Mouse (Mus musculus): ENCODE results near the gene Npr1.

Gene Npr1

DNA sequence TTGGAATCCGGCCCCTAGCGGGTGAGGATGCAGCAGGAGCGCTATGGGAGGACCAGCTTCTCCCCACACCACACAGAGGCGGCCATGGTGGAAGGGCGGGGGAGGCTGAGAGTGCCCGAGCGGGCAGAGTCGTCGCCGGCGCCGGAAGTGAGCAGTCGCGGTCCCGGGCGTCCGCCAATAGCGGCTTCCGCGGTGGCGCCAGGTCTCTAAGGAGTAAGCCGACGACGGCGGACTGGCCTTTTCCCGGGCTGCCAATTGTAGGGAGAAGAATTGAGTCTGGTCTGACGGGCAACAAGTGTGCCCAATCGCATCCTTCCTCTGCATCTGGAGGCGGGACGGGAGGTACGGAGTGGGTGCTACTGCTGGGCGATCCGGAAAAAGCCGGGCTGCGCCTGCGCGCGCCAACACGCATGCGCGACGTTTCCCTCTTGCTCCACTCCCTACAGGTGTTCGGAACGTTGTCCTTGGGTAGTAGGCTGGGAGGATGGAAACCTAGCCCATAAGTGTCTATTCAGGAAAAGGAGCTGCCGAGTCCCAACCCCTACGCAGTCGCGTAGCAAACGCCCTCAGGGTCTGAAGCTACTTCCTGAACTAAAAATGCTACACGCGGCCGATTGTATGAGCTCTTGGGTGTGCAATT lies 32.2 kb downstream of the Npr1 start, which contains the start of gene Ints3:
TSS of gene Ints3 (minus strand) at position 242 of the 640 bp plus-strand sequence.
- peak; percentile 100 for DNase-seq

DNA sequence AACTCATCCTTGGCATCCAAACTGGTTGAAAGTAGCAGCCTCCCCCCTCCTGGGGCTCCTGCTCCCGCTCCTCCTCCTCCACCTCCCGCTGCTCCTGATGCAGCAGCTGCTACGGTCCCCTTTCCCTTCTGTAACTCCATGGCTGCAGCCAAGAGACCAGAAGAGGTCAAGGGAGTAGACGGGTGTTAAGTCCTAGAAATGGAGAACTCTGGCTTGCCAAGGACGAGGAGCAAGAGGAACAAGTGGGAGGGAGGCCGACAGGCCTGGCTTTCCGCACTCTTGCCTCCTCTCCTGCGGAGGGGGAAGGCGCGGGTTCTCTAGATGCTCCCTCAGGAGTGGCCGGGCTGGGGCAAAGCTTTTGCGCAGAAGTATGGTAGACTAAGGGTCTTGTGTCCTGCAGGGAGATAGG lies 32.9 kb downstream of the Npr1 start:
- DNase-seq: peak; percentile 62

DNA sequence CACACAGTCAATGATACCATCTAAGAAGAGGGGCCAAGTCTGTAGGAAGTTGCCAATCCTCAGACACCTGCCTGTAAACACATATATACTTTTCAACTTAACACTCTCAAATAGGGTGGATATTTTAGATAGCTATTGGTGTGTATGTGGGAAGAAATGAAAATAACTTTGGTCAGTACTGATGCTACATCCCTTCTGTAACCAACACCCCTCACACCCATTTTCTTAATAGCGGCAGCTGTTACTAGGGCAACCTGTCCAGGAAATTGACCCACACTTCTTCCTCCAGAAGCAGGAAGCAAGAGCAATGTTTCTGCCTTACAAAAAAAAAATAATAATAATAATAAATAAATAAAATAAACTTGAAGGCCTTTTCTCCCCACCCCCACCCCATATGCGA lies 33.3 kb downstream of the Npr1 start:
- DNase-seq: no peak

- peak; percentile 57 for DNase-seq
Observed at GRCm38 (mm10) chr3:90429576-90429975, 36.1 kb downstream of the Npr1 start.

DNA sequence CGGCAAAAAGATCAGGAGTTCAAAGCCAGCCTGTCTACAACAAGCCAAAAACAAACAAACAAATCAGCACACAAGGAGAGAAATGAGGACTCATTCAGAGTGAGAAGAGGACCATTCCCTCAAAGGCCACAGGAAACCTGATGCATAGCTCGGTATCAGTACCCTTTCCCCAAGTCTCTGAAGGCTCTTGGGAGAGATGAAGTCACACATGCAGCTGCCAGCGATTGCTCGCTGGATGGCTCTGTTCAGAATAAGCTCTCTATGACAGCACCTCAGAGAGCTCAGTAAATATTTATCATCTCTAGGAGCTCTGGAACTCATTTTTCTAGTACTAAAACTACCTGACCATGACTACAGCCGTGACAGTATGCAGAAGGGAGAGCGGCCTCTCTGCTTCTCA lies 37.5 kb downstream of the Npr1 start:
- DNase-seq: no peak

- DNase-seq: peak; percentile 44
Observed at GRCm38 (mm10) chr3:90427574-90427973, 38.1 kb downstream of the Npr1 start.

DNA sequence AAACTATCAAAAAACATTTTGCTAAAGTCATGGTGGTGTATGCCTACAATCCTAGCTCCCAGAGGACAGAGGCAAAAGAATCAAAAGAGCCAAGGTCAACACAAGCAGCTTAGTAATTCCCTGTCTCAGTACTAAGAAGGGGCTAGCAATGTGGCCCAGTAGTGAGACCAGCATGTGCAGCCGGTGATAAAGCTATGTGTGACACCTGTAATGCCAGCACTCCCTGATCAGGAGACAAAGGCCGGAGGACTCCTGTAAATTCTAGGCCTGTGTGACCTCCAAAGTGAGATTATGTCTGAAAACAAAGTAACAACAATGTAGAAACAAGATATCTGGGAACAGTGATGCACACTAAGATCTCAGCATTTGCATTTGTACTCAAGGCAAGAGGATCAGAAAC lies 40.2 kb downstream of the Npr1 start:
- no peak for DNase-seq

GRCm38 (mm10) chr3:90423549-90423948 lies 42.1 kb downstream of the Npr1 start:
- no peak for DNase-seq

- no peak for DNase-seq
Observed at GRCm38 (mm10) chr3:90420696-90421095, 45.0 kb downstream of the Npr1 start.

- DNase-seq: no peak
Observed at GRCm38 (mm10) chr3:90413011-90413396, 52.7 kb downstream of the Npr1 start.

GRCm38 (mm10) chr3:90412312-90413010 lies 53.2 kb downstream of the Npr1 start:
- DNase-seq: peak; percentile 82

GRCm38 (mm10) chr3:90408721-90409120 lies 56.9 kb downstream of the Npr1 start:
- DNase-seq: no peak

DNA sequence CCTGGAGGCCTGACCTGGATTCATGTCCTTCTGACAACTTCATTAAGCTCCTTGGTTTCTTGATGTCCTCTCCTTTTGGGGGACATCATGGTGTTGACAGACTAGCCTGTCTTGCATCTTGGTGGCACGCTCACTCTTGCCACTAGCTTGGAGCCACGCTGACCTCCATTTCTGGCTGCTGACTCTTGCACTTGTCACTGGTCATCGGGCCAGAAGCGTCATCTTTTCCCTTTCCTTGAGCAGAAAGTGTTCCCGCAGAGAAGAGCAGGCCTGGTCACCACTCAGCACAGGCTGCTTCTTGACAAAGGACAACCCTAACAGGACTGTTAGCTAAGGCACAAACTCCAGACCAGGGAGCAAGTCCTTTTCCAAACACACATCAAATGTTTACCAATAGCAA lies 59.3 kb downstream of the Npr1 start:
- no peak for DNase-seq

DNA sequence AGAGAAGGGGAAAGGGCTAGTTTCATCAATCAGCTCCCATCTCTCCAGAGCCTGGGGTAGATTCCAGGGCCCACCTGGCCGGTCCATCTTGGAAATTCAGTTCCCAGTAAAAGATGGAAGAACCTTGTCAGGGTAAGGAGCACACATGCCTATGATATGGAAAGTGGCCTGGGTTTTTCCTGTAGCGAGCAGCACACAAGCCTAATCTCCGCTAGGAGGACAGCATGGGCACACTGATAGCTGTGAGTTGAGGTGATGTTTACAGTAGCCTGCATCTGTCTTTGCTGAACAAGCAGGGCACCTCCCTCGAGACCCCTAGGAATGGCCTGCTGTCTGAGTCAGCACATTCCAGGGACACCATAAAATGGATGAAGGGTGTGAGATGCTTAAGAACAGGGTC lies 61.1 kb downstream of the Npr1 start:
- no peak for DNase-seq

DNA sequence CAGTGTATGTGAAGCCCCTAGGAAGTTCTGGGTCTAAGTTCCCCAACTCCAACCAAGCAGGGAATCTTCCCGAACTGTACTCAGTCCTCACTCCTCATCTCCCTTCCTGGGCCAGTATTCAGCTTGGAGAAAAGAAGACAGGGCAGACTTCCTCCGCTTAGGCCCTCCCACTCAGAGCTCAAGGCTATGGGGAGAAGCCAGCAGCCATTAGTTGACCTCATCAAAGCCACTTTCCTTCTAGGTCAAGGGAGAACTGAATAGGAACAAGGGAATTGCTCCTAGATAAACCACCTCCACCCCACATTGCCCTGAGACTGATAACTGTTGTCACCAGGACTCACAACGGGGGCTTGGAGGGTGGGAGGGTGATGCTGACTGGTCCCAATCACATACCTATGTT lies 61.5 kb downstream of the Npr1 start:
- no peak for DNase-seq

GRCm38 (mm10) chr3:90400993-90401392 lies 64.7 kb downstream of the Npr1 start:
- DNase-seq: no peak
